Mouse (Mus musculus): Measurements from ENCODE around the gene Rrp12. TPM values are rescaled to one million over a fixed set of nuclear protein-coding genes. Genes with fewer than 3 reads are reported as not detected.
A peak's percentile ranks its signal among the peaks of the same experiment; 100 is the strongest.

The Rrp12 gene
- polyA plus RNA-seq, 1 experiment from 2014 or later, result 13.7 TPM

DNA sequence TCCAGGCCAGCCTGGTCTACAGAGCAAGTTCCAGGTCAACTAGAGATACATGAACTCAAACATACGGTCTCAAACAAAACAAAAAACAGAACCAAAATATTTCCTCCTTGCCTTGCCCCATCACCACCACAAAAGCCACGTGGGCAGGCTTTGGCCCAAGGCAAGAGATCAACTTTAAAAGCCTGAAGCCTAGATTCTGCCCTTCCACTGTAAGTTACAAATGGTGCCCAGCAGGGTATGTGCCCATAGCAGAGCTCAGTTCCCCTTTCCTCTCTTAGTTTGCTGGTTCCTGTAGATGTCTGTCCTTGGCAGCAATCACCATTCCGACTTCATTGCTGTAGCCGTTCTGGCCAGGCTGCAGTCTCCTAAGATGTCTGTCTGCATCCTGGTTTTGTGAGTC lies 53.3 kb downstream of the Rrp12 start:
- H3K9me3 ChIP-seq, result no peaks in the 10 kb centered on the region
- 83% methylated on average over 4 of the region's 4 CpGs for WGBS
- peaks cover 21% of the 10 kb centered on the region; the same call in 1 of the 2 replicates for H3K27me3 ChIP-seq
- H3K4me1 ChIP-seq, result peaks cover 7% of the 10 kb centered on the region
- no peak overlapping the region for H3K9ac ChIP-seq
- H3K27ac ChIP-seq, result no peak overlapping the region
- H3K36me3 ChIP-seq, result no peaks in the 10 kb centered on the region
- no peak overlapping the region for H3K4me2 ChIP-seq
- ATAC-seq (ENCODE audit: borderline replicate concordance, extremely low read depth, low FRiP score, low TSS enrichment), result no peak
- H3K4me3 ChIP-seq, result no peak overlapping the region

DNA sequence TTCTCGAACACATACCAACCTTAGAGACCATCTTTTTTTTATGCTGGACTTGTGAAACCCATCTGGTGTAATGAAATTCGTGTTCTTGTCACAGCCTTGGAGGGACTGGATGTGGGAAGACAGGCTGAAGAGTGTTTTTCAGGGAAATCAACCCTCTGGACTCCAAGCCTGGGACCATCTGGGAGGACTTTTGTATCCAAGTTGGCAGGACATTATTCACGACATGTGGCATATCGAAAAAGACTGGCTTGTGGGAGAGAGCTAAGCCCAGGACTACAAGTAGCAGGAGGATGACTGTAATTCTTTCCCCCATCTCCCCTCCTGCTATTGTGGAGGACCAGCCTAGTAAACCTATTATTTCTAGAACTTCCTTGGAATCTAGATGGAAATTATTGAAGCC lies 53.8 kb downstream of the Rrp12 start:
- no peaks in the 10 kb centered on the region for H3K9me3 ChIP-seq
- 75% methylated on average over 4 of the region's 4 CpGs for WGBS
- no peaks in the 10 kb centered on the region for H3K36me3 ChIP-seq
- H3K27ac ChIP-seq, result no peak overlapping the region
- no peak overlapping the region for H3K9ac ChIP-seq
- H3K27me3 ChIP-seq, result peaks cover 21% of the 10 kb centered on the region; the same call in 1 of the 2 replicates
- no peak overlapping the region for H3K4me2 ChIP-seq
- peaks cover 12% of the 10 kb centered on the region for H3K4me1 ChIP-seq
- no peak overlapping the region for H3K4me3 ChIP-seq
- ATAC-seq (ENCODE audit: borderline replicate concordance, extremely low read depth, low FRiP score, low TSS enrichment), result no peak

DNA sequence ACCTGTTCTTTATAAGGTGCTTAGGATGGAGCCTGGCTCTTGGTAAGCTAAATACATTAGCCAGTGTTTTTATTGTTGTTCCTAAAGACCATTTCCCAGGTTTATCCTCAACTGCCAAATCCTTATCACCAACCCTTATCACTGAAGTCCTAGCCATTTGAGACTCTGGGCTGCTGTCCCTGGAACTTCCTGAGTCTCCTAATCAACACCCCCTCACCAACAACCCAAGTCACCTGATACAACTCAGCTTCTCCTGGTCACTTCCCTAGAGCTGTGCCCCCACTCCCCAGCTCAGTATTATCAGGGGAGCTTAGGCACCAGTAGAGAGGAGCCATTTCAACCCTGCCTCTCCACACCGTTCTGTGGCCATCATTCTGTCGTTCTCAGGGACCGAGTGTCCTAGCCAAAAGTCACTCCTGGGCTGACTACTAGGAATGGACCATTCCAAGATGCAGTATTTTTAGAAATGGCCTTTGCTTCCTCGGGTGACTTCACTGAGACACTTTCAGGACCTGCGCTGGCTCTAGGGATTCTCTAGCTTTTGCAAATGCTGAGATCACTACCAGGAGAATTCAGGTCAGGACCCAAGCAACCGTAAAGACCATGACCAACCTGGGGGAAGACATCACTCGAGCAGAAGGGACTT lies 54.7 kb downstream of the Rrp12 start:
- WGBS, result 70% methylated on average over 7 of the region's 7 CpGs
- ATAC-seq (ENCODE audit: borderline replicate concordance, extremely low read depth, low FRiP score, low TSS enrichment), result no peak

GRCm38 (mm10) chr19:41839685-41840084 lies 56.3 kb downstream of the Rrp12 start:
- Histone ChIP-seq H3K4me2 (no peak overlapping the region), H3K27ac (no peak overlapping the region), H3K9ac (no peak overlapping the region), H3K4me3 (no peak overlapping the region), H3K9me3 (no peaks in the 10 kb centered on the region), H3K4me1 (peaks cover 6% of the 10 kb centered on the region; the same call in 1 of the 2 replicates), H3K27me3 (peaks cover 16% of the 10 kb centered on the region; the same call in 1 of the 2 replicates), H3K36me3 (no peaks in the 10 kb centered on the region)
- WGBS, result 90% methylated on average over 3 of the region's 3 CpGs
- no peak for ATAC-seq (ENCODE audit: borderline replicate concordance, extremely low read depth, low FRiP score, low TSS enrichment)

More for the DNA sequence above, 54.7 kb downstream of the Rrp12 start:
- H3K27me3 ChIP-seq, result peaks cover 17% of the 10 kb centered on the region; the same call in 1 of the 2 replicates
- peaks cover 8% of the 10 kb centered on the region for H3K4me1 ChIP-seq
- no peak overlapping the region for H3K9ac ChIP-seq
- H3K4me3 ChIP-seq, result no peak overlapping the region
- H3K9me3 ChIP-seq, result no peaks in the 10 kb centered on the region
- no peaks in the 10 kb centered on the region for H3K36me3 ChIP-seq
- no peak overlapping the region for H3K27ac ChIP-seq
- no peak overlapping the region for H3K4me2 ChIP-seq

DNA sequence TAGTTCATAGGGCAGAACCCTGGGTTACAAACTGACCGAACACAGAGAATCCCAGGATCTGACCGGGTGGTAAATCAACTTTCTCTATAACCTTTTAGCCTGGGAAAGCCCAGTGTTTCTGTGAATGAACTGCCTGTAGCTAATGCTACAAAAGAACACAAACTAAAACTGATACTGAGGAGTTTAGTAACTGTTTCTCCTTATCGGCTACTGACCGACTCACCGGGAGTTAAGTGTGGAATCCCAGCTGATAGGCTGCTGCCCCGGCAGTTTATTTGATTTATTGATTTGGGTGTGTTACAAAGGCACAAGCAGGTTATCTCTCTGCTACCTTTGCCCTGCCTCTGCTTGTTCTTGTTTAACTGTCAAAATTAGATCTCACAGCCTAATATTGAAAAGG lies 57.2 kb downstream of the Rrp12 start:
- Histone ChIP-seq H3K36me3 (no peaks in the 10 kb centered on the region), H3K27ac (no peak overlapping the region), H3K4me2 (no peak overlapping the region), H3K4me1 (peaks cover 6% of the 10 kb centered on the region; the same call in 1 of the 2 replicates), H3K9me3 (no peaks in the 10 kb centered on the region), H3K9ac (no peak overlapping the region), H3K4me3 (no peak overlapping the region), H3K27me3 (peaks cover 16% of the 10 kb centered on the region; the same call in 1 of the 2 replicates)
- ATAC-seq (ENCODE audit: borderline replicate concordance, extremely low read depth, low FRiP score, low TSS enrichment), result no peak
- 19% methylated on average over 6 of the region's 6 CpGs for WGBS

- H3K27ac ChIP-seq, result no peak overlapping the region
Measured at GRCm38 (mm10) chr19:41837917-41838261, 58.1 kb downstream of the Rrp12 start.

DNA sequence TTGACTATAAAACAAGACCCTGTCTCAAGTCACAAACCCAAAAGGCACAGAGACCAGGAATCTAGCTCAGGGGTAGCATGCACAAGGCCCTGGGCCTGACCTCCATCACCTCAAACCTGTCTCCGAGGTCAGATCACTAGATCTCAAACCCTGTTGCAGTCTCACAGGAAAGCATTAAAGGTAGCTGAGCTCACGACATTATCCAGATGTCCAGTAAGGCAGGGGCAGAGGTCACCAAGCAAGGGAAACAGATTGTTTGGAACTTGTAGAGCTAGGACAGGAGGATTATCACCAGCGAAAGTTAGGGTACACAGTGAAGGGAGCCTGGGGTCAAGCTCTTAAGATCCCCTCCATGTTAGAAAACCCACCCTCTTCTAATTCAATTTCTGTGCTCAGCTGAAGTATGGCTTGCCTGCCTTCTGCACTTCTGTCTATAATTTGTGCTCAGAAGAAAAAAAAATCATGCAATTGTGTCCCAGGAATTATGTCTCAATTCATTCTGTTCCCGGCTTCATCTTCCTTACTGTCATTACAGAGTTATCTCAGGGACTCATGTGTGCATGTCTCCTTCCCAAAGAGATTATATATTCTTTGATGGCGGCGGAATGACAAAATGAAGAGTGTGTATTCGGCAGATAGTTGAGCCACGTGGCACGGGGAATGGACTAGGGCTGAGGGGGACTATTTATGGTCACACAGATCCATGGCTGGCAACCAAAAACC lies 58.6 kb downstream of the Rrp12 start:
- 35% methylated on average over 9 of the region's 9 CpGs for WGBS
- 0 out of 2 replicates have a peak, but pooled peaks have one; percentile 5 for ATAC-seq (ENCODE audit: borderline replicate concordance, extremely low read depth, low FRiP score, low TSS enrichment)
- no peaks in the 10 kb centered on the region for H3K36me3 ChIP-seq
- H3K27ac ChIP-seq, result no peak overlapping the region
- H3K27me3 ChIP-seq, result peaks cover 28% of the 10 kb centered on the region; the same call in 1 of the 2 replicates
- no peaks in the 10 kb centered on the region for H3K9me3 ChIP-seq
- H3K4me2 ChIP-seq, result peak overlapping the region; percentile 2; the same call in 1 of the 2 replicates
- H3K9ac ChIP-seq, result no peak overlapping the region
- no peak overlapping the region for H3K4me3 ChIP-seq
- peaks cover 6% of the 10 kb centered on the region; the same call in 1 of the 2 replicates for H3K4me1 ChIP-seq

More at GRCm38 (mm10) chr19:41837917-41838261, 58.1 kb downstream of the Rrp12 start:
- Histone ChIP-seq H3K4me3 (no peak overlapping the region), H3K36me3 (no peaks in the 10 kb centered on the region), H3K27me3 (peaks cover 22% of the 10 kb centered on the region; the same call in 1 of the 2 replicates), H3K4me2 (peak overlapping the region; percentile 2; the same call in 1 of the 2 replicates), H3K4me1 (peaks cover 6% of the 10 kb centered on the region; the same call in 1 of the 2 replicates), H3K9ac (no peak overlapping the region), H3K9me3 (no peaks in the 10 kb centered on the region)
- peak; percentile 27; the same call in 1 of the 2 replicates for ATAC-seq (ENCODE audit: borderline replicate concordance, extremely low read depth, low FRiP score, low TSS enrichment)
- WGBS, result 39% methylated on average over 4 of the region's 4 CpGs

- Histone ChIP-seq H3K27ac (no peak overlapping the region), H3K36me3 (no peaks in the 10 kb centered on the region), H3K4me1 (peaks cover 10% of the 10 kb centered on the region), H3K4me2 (no peak overlapping the region), H3K9ac (no peak overlapping the region), H3K27me3 (peaks cover 34% of the 10 kb centered on the region), H3K9me3 (no peaks in the 10 kb centered on the region), H3K4me3 (no peak overlapping the region)
- no peak for ATAC-seq (ENCODE audit: borderline replicate concordance, extremely low read depth, low FRiP score, low TSS enrichment)
- WGBS, result 46% methylated on average over 3 of the region's 3 CpGs
Measured at GRCm38 (mm10) chr19:41836719-41837118, 59.3 kb downstream of the Rrp12 start.

GRCm38 (mm10) chr19:41835816-41836215 lies 60.2 kb downstream of the Rrp12 start:
- Histone ChIP-seq H3K36me3 (no peaks in the 10 kb centered on the region), H3K4me3 (no peak overlapping the region), H3K4me2 (no peak overlapping the region), H3K9ac (no peak overlapping the region), H3K9me3 (no peaks in the 10 kb centered on the region), H3K27me3 (peaks cover 42% of the 10 kb centered on the region), H3K4me1 (peaks cover 17% of the 10 kb centered on the region), H3K27ac (no peak overlapping the region)
- WGBS, result 3% methylated on average over 6 of the region's 6 CpGs
- no peak for ATAC-seq (ENCODE audit: borderline replicate concordance, extremely low read depth, low FRiP score, low TSS enrichment)

GRCm38 (mm10) chr19:41835407-41835806 lies 60.6 kb downstream of the Rrp12 start:
- H3K4me2 ChIP-seq, result no peak overlapping the region
- no peak for ATAC-seq (ENCODE audit: borderline replicate concordance, extremely low read depth, low FRiP score, low TSS enrichment)

GRCm38 (mm10) chr19:41832501-41833201 lies 63.3 kb downstream of the Rrp12 start:
- Histone ChIP-seq H3K9me3 (no peaks in the 10 kb centered on the region), H3K4me3 (no peak overlapping the region), H3K27ac (no peak overlapping the region), H3K9ac (no peak overlapping the region), H3K36me3 (no peaks in the 10 kb centered on the region), H3K4me1 (peaks cover 25% of the 10 kb centered on the region), H3K4me2 (no peak overlapping the region), H3K27me3 (peaks cover 37% of the 10 kb centered on the region)
- ATAC-seq (ENCODE audit: borderline replicate concordance, extremely low read depth, low FRiP score, low TSS enrichment), result no peak
- 79% methylated on average over 13 of the region's 13 CpGs for WGBS

More at GRCm38 (mm10) chr19:41835407-41835806, 60.6 kb downstream of the Rrp12 start:
- Histone ChIP-seq H3K4me3 (no peak overlapping the region), H3K27ac (no peak overlapping the region), H3K36me3 (no peaks in the 10 kb centered on the region), H3K9ac (no peak overlapping the region), H3K4me1 (peaks cover 21% of the 10 kb centered on the region), H3K27me3 (peaks cover 46% of the 10 kb centered on the region), H3K9me3 (no peaks in the 10 kb centered on the region)
- 50% methylated on average over 6 of the region's 6 CpGs for WGBS

All from lung, embryonic 15.5 days (tissue).